Mouse (Mus musculus) C2C12 (cell line): Measurements from ENCODE around the gene 5031439G07Rik. TPM values are rescaled to one million over a fixed set of nuclear protein-coding genes. Genes with fewer than 3 reads are reported as not detected.
A peak's percentile ranks its signal among the peaks of the same experiment; 100 is the strongest.

Experiments used
- H3K27me3 ChIP-seq: one replicate; pipeline ENCODE4 v1.6.1; 2011; ENCODE audit not compliant: control insufficient read depth, insufficient read depth, insufficient read length
- H3K36me3 ChIP-seq: one replicate; pipeline ENCODE4 v1.6.1; 2011; ENCODE audit not compliant: control insufficient read depth, insufficient read depth
- H3K4me3 ChIP-seq: one replicate; pipeline ENCODE4 v1.5.1; 2011; ENCODE audit warnings: mild to moderate bottlenecking, control low read depth; ENCODE audit not compliant: poor library complexity, insufficient read depth, severe bottlenecking
- H3K79me2 ChIP-seq: one replicate; pipeline ENCODE4 v1.6.1; 2011; ENCODE audit not compliant: control insufficient read depth, insufficient read depth
- H3K79me3 ChIP-seq: one replicate; pipeline ENCODE4 v1.6.1; 2011; ENCODE audit warnings: low read depth, control low read depth
- H3ac ChIP-seq: one replicate; pipeline ENCODE3; 2011; ENCODE audit warnings: low read depth; ENCODE audit not compliant: control insufficient read depth, insufficient read length
- CEBPB ChIP-seq: IDR thresholded peaks from one replicate; pipeline ENCODE4 v1.6.1; 2011; ENCODE audit warnings: low read depth, mild to moderate bottlenecking, control low read depth, moderate library complexity
- CTCF ChIP-seq: IDR thresholded peaks from one replicate; pipeline ENCODE4 v1.5.1; 2011; ENCODE audit not compliant: control insufficient read depth, insufficient read depth, insufficient read length
- FOSL1 ChIP-seq: IDR thresholded peaks from one replicate; pipeline ENCODE4 v1.8.0; 2011; ENCODE audit warnings: mild to moderate bottlenecking, low read length; ENCODE audit not compliant: poor library complexity, insufficient read depth, severe bottlenecking
- MAX ChIP-seq: IDR thresholded peaks from one replicate; pipeline ENCODE4 v1.6.1; 2011; ENCODE audit warnings: mild to moderate bottlenecking, control low read depth
- MYOD1 ChIP-seq: IDR thresholded peaks from one replicate; pipeline ENCODE4 v1.6.1; 2011; ENCODE audit warnings: low read depth; ENCODE audit not compliant: control insufficient read depth, insufficient read length
- MYOG ChIP-seq: IDR thresholded peaks from one replicate; pipeline ENCODE4 v1.6.1; 2011; ENCODE audit not compliant: control insufficient read depth, insufficient read length; ENCODE audit errors: extremely low read depth
- USF1 ChIP-seq: IDR thresholded peaks from one replicate; pipeline ENCODE4 v1.6.1; 2011; ENCODE audit warnings: low read depth, mild to moderate bottlenecking, control low read depth, moderate library complexity
- polyA plus RNA-seq: library from polyadenylated mRNA; unstranded; fragments of >200 nt; fragmentation: generic; extraction: Trizol; gene quantifications from one replicate; pipeline ENCODE4 v1.2.1, GENCODE M21; 2012; ENCODE audit warnings: missing spikeins

Gene 5031439G07Rik
- polyA plus RNA-seq, 1 experiment: 30.4 TPM

DNA sequence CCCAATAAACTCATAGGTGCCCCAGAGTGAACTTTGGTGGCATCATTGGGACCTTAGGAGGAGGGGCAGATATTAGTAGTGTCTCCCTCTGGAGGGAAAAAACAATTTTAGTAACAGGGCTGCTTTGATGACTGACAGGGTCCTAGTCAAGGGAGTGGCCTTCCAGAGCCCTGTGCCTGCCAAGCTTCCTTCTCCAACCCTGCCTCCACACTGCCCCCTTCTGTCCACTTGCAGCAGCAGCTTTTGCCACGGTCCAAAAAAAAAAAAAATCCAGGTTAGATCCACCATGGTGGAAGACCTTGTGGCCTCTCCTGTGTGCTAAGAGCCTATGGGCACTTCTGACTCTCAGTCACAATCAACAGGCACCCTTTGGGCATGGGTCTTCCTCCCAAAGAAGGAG, 7.6 kb upstream of the 5031439G07Rik start:
- H3K79me3 ChIP-seq: no peaks in the 10 kb centered on the region
- no peak overlapping the region for H3K4me3 ChIP-seq
- no peaks in the 10 kb centered on the region for H3K36me3 ChIP-seq
- no peak overlapping the region for H3ac ChIP-seq
- H3K79me2 ChIP-seq: no peaks in the 10 kb centered on the region
- TF ChIP-seq MYOG (no peak), CTCF (peak; percentile 80), USF1 (no peak), MAX (no peak), MYOD1 (no peak), FOSL1 (no peak), CEBPB (no peak)
- H3K27me3 ChIP-seq: peaks cover 15% of the 10 kb centered on the region

DNA sequence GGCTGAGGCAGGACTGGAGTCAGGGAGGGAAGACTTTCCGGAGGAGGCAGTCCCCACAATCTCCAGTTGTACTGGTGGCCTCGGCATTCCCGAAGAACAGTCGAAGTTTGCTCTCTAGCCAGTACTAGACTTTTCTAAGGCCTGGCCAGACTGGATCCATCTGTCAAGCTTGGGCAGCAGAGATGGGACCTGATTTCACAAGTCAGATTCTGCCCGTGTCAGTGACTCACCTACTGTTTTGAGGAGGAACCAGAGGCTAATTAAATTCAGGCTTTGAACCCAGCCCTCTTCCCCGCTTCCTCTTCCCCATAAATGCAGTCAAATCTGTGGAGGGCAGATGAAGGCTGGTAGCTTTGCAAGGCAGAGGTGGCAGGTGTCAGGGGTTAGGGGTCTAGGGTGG, 6.7 kb upstream of the 5031439G07Rik start:
- Histone ChIP-seq H3K79me2 (no peaks in the 10 kb centered on the region), H3ac (no peak overlapping the region), H3K36me3 (no peaks in the 10 kb centered on the region), H3K4me3 (no peak overlapping the region), H3K27me3 (peaks cover 15% of the 10 kb centered on the region), H3K79me3 (no peaks in the 10 kb centered on the region)
- no peak for TF ChIP-seq MYOG
- TF ChIP-seq MAX: no peak
- TF ChIP-seq CEBPB: no peak
- no peak for TF ChIP-seq MYOD1
- TF ChIP-seq CTCF: no peak
- no peak for TF ChIP-seq USF1
- TF ChIP-seq FOSL1: no peak

DNA sequence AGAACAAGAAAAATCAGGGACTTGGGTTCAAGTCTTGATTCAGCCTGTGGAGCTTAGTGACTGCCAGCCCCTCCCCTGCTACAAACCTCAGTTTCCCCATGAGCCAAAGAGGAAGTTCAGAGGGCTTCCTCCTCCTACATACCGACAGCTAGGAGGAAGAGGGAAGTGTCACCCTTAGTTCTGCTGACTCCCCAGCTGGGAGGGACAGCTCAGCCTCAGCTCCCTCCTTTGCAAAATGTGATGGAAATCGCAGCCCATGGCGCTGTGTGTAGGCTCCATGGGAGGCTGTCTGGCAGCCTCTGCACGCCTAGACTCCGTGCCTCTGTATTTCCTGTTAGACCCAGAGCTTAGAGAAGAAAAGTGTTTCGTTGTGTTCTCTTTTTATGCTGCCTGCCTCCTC, 6.1 kb upstream of the 5031439G07Rik start:
- Histone ChIP-seq H3ac (no peak overlapping the region), H3K79me3 (no peaks in the 10 kb centered on the region), H3K36me3 (no peaks in the 10 kb centered on the region), H3K27me3 (peaks cover 15% of the 10 kb centered on the region), H3K4me3 (no peak overlapping the region), H3K79me2 (no peaks in the 10 kb centered on the region)
- TF ChIP-seq USF1: no peak
- TF ChIP-seq FOSL1: no peak
- no peak for TF ChIP-seq CEBPB
- no peak for TF ChIP-seq MYOG
- no peak for TF ChIP-seq MAX
- no peak for TF ChIP-seq CTCF
- TF ChIP-seq MYOD1: no peak

DNA sequence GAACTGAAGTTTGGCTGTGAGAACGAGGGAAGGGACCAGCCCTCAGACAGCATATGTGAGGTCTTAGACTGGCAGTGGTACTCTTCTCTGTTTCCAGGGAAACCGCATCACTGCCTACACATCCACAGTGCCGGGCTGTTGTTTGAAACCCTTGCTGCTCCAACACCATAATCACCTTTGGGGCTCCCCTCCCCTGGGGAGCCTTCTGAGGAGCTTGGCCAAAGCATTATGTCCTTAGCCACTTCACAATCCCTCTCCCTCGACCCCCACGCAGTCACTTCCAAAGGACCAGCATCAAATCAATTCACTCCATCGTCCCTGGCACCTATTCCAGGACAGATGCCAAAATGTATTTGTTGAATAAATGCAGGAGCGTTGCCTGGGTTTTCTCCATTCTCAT, 1.4 kb upstream of the 5031439G07Rik start:
- peaks cover 25% of the 10 kb centered on the region for H3K79me2 ChIP-seq
- peaks cover 3% of the 10 kb centered on the region for H3K27me3 ChIP-seq
- no peak overlapping the region for H3K4me3 ChIP-seq
- TF ChIP-seq MYOG: no peak
- no peak for TF ChIP-seq MAX
- no peak for TF ChIP-seq USF1
- no peak for TF ChIP-seq FOSL1
- no peak for TF ChIP-seq CTCF
- TF ChIP-seq CEBPB: no peak
- TF ChIP-seq MYOD1: no peak
- H3K79me3 ChIP-seq: peaks cover 5% of the 10 kb centered on the region
- no peak overlapping the region for H3ac ChIP-seq
- no peaks in the 10 kb centered on the region for H3K36me3 ChIP-seq

DNA sequence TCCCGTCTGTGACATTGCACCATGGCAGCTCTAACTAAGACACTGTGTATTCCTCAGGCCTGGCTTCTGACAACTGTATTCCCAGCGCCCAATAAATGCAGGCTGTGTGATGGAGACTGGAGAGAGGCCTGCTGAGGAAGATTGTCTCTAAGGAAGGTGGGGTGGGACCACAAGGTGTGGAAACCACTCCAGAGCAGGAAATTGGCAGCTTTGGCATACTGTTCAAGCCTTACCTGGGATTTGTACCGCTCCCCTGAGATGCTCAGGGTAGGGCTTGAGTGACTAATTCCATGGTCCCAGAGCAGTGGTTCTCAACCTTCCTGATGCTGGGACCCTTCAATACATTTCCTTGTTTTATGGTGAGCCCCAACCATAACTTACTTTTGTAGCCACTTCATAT, 747 bp upstream of the 5031439G07Rik start:
- Histone ChIP-seq H3K27me3 (no peaks in the 10 kb centered on the region), H3ac (no peak overlapping the region), H3K4me3 (no peak overlapping the region), H3K36me3 (no peaks in the 10 kb centered on the region), H3K79me2 (peaks cover 31% of the 10 kb centered on the region), H3K79me3 (peaks cover 8% of the 10 kb centered on the region)
- no peak for TF ChIP-seq MYOG

DNA sequence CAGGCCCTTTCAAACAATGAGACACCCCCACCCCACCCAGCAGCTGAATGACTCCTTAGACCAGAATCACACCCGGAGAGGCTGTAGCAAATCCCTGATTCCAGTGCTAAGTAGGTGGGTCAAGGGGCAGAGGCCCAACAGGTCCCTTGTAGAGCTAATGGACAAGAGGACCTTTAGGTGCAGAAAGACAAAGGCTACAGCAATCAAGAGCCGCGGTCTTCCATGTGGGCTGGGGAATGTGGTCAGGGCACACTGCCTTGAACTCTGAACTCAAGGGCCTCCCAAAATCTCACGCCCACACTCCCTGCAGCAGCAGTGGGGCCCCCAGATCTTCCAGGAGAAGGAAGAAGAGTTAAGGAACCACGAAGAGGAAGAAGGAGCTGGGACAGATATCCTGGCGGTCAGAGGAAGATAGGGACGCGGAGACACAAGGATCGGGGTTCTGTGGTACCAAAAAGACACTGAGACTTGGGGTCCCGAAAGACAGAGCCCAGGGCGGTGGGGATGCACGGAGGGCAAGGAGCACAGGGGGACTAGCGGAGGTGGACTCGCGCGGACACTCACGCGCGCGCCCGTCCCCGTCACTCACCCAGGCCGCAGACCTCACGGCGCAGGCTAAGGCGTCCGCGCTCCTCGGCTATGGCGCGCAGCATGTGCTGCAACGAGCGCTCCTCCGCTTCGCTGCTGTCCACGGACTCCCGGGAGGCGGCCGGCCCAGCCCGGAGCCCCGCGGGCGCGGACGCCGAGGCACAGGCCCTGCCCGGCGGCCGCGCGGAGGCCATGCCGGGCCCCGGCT, 1.1 kb downstream of the 5031439G07Rik start:
- H3ac ChIP-seq: peak overlapping the region; percentile 91
- H3K79me3 ChIP-seq: peaks cover 11% of the 10 kb centered on the region
- H3K27me3 ChIP-seq: no peaks in the 10 kb centered on the region
- H3K36me3 ChIP-seq: no peaks in the 10 kb centered on the region
- TF ChIP-seq CTCF (no peak), USF1 (no peak), MAX (peak; percentile 23)
- H3K4me3 ChIP-seq: peak overlapping the region; percentile 91
- peaks cover 49% of the 10 kb centered on the region for H3K79me2 ChIP-seq
